Mouse (Mus musculus) CH12.LX (cell line): Measurements from ENCODE around the gene Smchd1.

Experiments used
- CTCF ChIP-seq, 2 experiments: IDR thresholded peaks in 1 of 2; conservative IDR thresholded peaks in 1 of 2; 2 replicates each; pipeline ENCODE4 v1.5.1; 2011 to 2012; ENCODE audit warnings: low read depth in 2 of 2, low read length in 2 of 2, improper control_type of control experiment in 1 of 2, inconsistent platforms in 1 of 2, mild to moderate bottlenecking in 1 of 2, moderate library complexity in 1 of 2
- POLR2A ChIP-seq: IDR thresholded peaks from 2 replicates; pipeline ENCODE4 v1.6.1; 2011; ENCODE audit warnings: low read depth, mild to moderate bottlenecking, improper control_type of control experiment, low read length

DNA sequence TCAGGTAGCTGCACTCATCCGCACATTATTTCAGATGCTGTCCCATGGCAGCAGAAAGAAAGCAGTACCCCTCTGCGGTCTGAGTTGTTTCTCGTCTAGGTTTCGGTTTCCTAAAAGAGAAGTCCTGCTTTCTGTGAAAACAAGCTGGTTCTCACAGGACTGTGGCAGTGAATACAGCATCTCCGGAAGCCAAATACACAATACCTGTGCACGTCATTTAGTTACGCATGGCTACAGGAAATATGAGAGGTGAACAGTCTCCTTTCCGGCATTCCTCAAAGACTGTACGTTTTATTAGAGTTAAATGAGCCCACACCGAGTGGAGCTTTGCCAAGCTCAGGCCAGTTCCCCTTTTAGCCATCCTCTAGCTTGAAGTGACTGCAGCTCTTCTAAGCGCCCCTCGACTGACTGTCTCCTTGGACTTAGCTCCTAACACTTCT is 10.7 kb upstream of the Smchd1 start:
- no peak for TF ChIP-seq CTCF (conservative IDR thresholded peaks at IDR 0.05 in 1 of 2, IDR thresholded peaks at IDR 0.05 in 1 of 2; ENCODE audit: low read depth in 2 of 2, low read length in 2 of 2)
- TF ChIP-seq POLR2A = no peak
